Mouse (Mus musculus): ENCODE measurements at regions not wholly inside any gene's neighbourhood (a gene's known extent, or its start where the extent isn't known, plus 50 kb on each side); places are given as distances from the start of the nearest gene placed in this dataset.

DNA sequence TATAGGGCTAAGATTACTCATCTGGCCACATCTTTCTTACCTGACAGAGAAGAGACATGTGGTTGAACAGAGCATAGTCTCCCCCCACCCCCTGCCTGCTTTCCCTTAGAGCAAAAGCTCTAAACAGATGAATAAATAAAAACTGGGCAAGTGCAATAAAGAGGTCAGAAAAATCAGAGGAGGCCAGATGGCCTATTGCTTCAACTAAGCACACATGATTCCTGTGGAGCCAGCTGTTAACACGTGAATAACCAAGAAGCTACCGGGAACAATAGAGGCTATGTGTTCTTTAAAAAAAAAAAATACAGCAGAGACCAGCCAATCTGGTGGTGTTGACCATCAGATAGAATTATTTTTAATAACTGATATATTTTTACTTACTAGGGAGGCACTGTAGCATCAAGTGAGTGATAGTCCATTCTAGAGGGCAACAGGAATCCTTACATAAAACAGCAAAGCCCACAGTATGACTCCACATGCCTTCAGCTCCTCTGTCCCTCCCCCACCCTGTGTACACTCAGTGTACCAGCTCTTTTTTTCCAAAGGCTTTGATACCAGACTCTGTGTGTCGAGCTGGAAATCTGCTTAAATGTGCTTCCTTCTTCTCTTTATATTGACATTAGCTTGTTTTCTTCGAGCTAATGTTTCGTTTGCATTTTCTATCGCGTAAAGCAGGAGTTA, 272.6 kb downstream of the Plk2 start:
- in situ Hi-C loops (cut with MboI; ENCODE audit: low sequenced_read_pairs), result no loop called here

DNA sequence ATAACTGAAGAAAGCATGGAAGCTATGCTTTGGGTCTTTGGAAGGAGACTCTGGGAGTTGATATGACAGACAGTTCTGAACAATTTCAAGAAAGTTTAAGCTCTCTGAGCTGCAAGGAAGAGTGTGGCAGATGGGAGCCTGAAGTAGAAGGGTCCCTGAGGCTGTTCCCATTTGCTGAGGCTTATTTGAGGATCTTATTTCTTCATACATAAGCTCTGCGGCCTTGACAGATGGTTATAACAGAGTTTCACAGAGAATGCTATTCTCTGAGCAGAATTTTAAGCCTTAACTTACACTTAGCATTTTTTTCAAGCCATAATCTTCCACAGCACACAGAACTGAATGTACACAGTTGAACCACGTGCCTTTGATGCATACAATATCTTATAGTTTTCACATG, 278.7 kb downstream of the Plk2 start:
- in situ Hi-C loops (cut with MboI; ENCODE audit: low sequenced_read_pairs), result no loop called here

DNA sequence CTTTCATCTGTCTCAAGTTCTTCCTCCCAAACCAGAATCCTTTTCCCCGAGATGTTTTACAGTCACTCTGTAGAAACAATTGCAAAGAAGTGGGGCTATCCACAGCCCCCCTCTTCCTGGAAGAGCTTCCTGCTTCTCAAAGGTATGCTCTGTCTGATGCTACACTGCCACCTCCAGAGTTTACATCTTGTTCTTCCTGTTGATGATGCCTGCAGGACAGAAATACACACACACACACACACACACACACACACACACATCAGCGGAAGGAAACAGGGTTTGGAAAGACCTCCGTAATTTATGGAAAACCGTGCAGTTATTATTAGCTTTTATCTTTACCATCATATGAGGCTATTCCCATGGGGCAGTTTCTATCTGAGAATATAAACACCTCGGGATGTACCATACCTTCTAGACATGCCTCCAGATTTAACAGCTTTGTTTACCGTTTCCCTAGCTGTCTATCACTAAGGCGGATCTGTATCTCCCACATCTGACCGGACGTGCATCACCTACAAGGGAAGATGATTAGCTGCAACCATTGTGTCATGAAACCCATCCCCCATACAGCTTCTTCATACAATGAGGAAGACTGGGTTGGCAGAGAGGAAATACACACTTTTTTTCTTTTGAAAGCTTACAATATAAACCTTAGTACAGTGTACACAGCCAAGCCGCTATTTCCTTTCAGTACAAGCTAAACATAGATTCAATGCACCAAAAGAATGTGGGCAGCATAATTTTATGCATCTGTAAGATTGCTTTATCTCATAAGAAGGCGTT, 288.6 kb downstream of the Plk2 start:
- in situ Hi-C loops (cut with MboI; ENCODE audit: low sequenced_read_pairs), result no loop called here

DNA sequence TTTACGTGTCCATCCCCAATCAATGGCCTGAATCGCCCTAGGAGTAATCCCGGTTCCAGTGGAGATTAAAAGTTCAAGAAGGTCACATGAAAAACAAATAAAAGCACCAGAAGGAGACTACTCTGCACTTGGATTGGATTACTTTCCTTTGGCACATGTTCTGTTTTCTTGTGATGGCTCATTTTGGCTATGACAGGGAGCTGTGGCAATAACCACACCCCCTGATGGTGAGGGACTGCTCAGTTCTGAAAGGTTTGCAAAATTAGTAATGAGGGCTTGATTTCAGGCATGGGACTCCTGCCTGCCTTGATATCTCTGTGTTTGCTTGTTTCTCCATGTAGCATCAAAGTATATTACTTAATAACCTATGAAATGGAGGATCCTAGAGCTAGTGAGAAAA, 293.9 kb downstream of the Plk2 start:
- in situ Hi-C loops (cut with MboI; ENCODE audit: low sequenced_read_pairs), result no loop called here

DNA sequence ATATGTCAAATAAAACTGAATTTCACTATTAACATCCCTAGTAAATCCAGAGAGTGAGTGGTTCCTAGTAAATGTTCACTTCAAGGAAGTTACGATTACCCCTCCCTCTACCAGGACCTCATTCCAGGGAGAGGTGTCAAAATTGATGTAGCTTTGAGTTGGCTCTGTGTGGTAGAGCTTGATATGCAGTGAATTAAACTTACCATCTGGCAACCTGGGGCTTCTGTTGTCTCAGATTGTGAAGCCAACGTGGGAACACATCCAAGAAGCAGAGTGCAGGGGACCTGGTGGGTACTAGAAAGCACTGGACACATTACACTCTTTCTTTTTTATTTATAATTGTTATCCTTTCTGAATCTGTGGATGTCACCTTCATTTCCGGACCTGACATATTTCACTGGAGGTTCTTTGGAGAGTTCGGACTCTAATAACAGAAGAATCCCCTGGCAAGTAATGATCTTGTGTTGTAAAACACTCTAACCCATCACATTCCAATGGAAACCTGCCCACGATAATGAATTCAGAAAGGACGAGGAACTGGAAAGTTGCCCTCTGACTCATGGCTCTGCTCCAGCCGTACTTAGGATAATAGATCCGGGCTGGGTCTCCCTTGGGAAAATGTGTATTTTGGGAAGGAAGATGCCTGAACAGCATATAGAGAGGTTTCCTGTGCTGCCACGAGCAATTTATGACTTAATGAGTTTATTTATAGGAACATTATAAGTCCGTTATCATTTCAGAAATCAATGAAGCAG, 295.8 kb downstream of the Plk2 start:
- in situ Hi-C loops (cut with MboI; ENCODE audit: low sequenced_read_pairs), result no loop called here

DNA sequence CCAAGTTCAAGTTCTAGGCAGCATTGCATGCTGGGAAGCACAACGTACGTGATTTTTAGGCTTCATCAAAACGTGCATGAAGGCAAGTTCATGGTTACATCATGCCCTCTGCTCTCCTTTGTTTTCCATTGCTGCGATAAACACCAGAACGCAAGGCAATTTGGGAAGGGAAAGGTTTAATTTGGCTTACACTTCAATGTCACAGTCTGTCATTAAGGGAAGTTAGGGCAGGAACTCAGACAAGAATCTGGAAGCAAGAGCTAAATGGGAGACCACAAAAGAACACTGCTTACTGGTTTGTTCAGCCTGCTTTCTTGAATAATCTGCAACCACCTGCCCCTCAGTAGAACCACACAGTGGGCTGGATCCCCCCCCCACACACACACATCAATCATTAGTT, 297.9 kb downstream of the Plk2 start:
- in situ Hi-C loops (cut with MboI; ENCODE audit: low sequenced_read_pairs), result no loop called here

DNA sequence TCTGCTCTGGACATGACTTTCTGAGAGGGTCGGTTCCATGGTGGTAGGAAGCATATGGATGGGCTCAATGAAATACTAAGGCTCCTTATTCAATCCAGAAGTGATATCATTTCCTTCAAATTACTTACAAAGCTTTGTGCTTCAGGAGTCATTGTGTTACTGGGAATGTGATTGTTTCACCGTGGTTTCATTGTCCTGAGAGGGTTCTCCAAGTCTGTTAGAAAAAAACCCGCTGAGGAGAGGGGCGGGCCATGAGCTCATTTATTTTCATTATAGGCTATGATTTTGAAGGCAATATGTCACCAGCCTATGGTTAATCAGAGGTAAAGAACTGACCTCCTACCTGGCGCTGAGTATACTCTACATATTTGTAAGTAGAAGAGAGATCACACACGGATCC, 300.0 kb downstream of the Plk2 start:
- in situ Hi-C loops (cut with MboI; ENCODE audit: low sequenced_read_pairs), result no loop called here

DNA sequence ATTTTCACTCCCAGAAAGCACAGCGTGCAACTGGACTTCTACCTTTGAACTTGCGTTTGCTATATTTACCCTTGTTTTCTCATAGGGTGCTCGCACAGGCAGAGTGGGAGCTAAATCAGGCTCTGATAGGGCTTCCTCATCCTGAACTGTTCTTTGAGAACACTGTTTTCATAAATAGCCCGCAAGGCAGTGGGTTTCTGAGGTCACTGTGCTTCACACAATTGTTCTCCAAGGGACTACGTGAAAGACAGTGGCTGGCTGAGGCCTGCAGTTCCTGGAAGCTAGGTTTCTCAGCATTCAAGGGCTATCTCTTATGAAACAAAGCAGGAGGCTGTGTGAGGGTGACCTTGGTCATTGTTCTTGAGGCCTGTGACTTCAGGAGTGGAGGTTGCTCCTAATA, 301.7 kb downstream of the Plk2 start:
- in situ Hi-C loops (cut with MboI; ENCODE audit: low sequenced_read_pairs), result no loop called here

DNA sequence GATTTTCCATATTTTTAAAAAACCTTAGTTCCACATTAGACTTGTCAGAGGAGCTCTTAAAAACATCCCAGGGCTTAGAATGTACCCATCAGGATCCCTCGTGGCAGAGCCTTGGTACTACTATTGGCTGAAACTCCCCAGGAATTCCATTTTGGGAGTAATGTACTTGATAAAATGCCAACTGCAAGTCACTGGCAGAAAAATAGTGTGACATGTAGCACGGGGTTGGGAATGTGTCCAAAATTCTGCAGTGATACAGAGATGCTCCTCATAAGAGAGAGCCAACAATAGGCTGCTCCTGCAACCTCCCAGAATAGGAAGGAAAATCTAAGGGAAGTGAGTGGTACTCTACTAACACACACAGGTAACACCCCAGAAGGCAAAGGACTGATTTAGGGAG, 309.4 kb downstream of the Plk2 start:
- in situ Hi-C loops (cut with MboI; ENCODE audit: low sequenced_read_pairs), result no loop called here

DNA sequence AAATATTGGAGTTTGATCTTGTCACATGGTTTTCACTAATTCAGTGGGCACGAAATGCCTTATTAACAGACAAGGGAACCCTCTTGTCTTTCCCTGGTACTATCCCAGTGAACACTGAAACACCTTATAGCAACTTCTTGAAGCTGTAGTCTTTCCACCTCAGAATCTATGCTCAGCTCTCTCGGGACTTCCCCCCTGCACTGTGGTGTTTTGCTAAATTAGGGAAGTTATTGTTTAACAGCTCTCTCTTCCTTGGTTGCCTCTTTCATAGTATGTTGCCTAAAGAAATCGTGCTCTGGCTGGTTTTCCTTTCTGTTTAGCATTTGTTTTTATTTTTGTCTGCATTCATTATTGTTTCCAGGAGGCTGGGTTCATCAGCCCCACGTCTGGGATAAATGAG, 316.0 kb downstream of the Plk2 start:
- in situ Hi-C loops (cut with MboI; ENCODE audit: low sequenced_read_pairs), result no loop called here

DNA sequence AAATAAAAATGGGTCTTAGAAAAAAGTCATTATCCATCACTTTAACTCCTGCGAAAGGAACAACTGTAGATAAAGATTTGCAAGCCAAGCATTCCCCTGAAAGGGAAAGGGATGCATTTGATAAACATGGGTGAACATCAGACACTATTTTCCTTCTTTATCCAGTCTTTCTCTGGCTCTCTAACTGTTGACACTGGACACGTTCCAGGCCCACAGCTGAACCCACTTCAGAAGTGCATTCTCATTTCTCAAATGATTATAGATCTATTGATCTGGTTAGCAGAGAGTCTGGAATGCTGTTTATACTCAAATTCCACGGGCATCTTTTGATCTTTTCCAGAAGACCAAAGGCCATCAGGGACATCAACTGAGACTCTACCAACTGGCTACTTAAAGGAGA, 317.7 kb downstream of the Plk2 start:
- in situ Hi-C loops (cut with MboI; ENCODE audit: low sequenced_read_pairs), result no loop called here

DNA sequence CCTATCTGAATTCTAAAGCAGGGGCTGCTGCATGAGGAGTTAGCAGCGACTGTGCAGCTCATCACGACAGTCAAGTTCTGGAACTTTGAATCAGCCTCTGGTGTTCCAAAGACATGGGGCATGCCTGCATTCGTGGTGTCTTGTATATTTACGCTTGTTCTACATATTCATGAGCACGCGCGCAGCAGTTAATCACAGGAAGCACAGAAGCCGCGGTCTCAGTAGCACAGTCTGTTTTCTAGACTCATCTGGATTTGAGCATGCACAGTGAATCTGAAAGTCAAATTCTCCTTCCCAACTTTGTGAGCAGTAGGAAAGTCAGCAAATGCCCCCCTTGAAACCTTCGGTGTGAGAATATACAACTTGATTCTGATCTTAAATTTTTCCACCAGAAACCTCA, 327.3 kb downstream of the Plk2 start:
- in situ Hi-C loops (cut with MboI; ENCODE audit: low sequenced_read_pairs), result no loop called here

DNA sequence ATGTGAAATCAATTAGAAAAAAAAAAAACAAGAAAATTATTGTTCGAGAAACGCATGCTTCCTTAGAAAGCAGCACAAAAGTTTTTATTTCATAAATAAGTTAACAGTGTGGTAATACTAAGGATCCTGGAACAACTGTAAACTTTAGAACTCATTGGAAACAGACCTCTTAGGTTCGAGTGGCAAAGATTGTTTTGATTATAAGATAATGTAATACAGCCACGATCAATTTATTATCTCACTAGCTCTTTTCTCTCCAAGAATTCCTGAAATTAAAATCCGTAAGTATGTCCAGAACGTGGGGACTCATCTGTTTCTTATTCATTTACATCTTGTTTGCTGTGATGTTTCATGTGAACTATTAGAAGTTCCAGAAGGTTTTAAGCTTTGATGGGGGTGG, 327.9 kb downstream of the Plk2 start:
- in situ Hi-C loops (cut with MboI; ENCODE audit: low sequenced_read_pairs), result no loop called here

DNA sequence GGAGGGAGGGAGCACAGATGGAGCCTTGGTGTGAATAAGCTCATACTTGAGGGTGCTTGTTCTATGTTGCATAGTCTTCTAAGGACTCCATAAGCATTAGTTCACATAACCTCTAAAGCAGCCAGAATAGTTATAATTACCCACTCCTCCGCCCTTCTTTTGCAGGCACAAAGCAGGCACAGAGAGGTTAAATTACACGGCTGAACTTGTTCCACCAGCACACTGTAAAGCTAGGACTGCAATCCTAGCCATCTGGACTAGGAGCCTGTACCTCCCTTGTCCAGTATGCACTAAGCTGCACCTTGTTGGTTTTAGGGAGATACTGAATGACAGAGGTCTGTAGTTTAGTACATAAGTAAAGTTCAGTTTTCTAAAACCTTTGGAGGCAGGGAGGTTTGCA, 330.0 kb downstream of the Plk2 start:
- in situ Hi-C loops (cut with MboI; ENCODE audit: low sequenced_read_pairs), result no loop called here

DNA sequence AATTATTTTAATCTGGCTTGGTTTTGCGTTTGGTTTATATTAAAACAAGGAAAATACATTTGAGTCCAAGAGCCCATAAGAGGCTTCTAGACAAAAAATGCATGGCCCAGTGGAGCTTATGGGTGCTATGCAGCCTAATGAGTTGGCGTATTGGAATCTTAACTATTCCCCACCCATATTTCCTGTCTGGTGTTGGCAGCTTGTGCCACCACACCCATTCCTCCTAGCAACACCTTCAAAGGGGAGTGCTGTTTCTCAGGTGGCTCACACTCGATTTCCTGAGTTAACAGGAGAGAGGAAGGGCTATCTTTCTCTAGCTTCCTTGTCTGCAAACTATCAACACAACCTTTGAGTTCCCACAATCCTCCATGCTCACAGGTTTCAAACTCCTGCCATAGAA, 331.0 kb downstream of the Plk2 start:
- in situ Hi-C loops (cut with MboI; ENCODE audit: low sequenced_read_pairs), result no loop called here

DNA sequence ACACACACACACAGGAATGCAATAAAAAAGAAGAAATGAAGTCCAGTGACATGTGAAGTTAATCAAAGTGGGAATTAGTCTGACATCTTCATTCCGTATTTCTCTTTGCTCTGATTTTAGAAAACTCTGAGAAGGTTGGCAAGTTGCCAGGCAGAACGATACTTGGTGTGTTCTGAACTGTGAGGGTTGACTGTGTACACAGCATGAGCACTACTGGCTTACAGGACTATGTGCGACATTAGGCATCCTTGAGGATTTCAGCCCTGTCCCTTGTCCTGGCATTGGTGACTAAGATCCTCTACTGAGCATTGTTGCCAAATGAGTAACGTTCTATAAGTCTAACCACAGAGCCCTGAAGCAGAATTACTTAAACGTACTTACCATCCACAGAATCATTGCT, 340.7 kb downstream of the Plk2 start:
- in situ Hi-C loops (cut with MboI; ENCODE audit: low sequenced_read_pairs), result no loop called here

DNA sequence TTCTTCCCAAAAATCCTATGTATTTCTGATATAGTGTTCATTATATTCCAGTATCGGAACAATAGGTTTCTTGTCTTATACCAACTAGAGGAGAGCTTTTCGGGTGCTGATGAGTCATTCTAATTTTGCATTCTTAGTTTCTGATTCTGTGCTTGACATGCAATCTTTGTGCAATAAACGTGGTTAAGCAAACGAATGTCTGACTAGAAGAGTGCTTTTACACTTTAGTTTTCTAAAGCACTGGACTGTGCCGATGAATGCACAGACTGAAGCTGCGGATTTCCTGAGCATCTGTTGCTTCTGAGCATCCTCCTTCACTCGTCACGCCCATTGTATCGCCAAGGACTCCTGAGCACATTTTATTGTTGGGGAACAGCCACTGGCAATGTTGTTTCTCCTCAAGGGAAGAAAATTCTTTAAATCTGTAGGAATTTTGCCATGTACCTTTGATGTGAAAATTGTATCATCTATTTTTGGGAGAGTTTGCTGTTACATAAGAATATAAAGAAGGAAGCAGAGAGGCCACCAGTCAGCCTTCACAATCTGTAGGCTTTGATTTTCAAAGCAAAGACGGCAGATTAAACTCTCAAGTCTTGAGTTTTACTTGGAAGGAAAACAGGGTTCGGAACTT, 346.8 kb downstream of the Plk2 start:
- in situ Hi-C loops (cut with MboI; ENCODE audit: low sequenced_read_pairs), result no loop called here

DNA sequence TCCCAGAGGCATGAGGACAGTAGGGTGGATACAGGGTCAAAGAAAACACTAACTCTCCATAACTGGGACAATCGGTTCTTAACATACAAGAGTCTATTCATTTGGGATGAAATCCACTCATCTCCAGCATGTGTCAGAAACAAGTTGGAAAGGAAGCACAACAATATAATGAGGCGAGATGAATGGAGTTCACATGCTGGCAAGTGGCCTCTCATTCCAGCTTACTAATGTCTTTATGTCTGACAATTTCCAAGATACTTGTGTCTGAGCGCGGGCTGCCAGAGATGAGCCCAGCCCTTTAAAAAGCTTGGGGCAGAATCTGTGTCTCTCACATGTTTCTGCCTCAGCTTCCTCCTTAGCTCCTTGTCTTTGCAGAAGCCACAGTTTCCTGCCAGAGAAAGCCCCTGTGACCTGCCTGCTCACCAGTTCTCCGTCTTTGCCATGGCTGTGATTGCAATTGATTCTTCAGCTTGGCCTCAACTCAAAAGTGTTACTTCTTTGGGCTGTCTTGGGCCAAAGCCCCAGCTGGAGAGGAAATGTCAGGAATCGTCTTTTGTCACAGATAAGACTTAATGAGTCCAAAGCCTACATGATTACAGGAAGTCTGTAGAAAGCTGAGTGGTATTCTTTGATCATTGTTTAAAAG, 352.5 kb downstream of the Plk2 start:
- in situ Hi-C loops (cut with MboI; ENCODE audit: low sequenced_read_pairs), result no loop called here

DNA sequence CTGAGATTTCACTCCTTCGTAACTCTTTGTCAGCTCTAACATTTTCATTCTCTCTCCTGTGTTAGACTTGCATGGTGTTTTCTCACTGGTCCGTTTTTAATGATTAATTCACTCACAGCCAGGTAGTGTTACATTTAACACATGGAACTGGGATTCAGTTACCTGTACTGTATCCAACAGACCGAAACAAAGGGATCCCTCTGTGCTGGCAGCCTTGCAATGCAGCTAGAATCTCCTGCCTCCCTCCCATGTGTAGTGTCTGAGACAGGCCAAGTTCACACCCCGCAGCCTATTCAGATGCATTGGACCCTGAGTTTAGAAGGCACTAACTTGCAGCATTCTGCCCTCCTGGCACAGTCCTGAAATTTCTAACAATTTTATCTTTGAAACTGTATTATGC, 357.9 kb downstream of the Plk2 start:
- in situ Hi-C loops (cut with MboI; ENCODE audit: low sequenced_read_pairs), result no loop called here

DNA sequence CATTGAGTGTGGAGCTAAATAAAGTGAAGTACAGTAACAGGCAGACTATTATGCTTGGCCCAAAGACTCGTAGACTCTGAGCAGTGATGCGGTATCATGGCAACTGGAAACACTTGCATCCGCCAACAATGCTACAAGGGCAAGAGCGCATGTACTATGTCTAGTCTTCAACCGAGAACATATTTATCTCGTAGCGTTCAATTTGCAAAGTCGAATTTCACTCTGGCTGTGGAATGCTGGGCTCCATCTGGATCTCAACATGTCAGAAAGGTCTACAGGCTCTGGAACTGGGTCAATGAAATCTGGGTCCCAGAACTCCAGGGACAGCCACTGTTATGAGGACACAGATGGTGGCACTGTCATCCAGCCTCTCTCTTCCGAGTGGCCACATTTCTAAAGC, 359.7 kb downstream of the Plk2 start:
- in situ Hi-C loops (cut with MboI; ENCODE audit: low sequenced_read_pairs), result no loop called here

DNA sequence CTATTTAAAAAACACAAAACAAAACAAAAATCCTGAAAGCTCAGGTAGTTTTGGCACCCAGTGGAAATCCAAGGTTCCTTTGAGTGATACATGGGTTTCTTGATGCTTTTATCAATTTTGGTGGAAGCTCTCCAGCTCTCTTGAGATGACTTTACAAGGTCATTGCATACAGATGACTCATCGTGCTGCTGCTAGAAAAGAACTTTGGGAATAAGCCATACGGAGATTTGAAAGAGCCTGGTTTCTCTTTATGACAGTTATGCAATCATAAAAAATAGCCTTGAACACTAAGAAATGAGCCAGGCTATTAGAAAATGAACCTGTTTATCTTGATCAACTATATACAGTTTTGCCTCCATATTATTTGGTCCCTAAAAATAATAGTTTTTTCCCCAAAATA, 362.0 kb downstream of the Plk2 start:
- in situ Hi-C loops (cut with MboI; ENCODE audit: low sequenced_read_pairs), result no loop called here

Measured in CH12F3 (cell line).